Mouse (Mus musculus): ENCODE measurements around the gene Emilin2.

DNA sequence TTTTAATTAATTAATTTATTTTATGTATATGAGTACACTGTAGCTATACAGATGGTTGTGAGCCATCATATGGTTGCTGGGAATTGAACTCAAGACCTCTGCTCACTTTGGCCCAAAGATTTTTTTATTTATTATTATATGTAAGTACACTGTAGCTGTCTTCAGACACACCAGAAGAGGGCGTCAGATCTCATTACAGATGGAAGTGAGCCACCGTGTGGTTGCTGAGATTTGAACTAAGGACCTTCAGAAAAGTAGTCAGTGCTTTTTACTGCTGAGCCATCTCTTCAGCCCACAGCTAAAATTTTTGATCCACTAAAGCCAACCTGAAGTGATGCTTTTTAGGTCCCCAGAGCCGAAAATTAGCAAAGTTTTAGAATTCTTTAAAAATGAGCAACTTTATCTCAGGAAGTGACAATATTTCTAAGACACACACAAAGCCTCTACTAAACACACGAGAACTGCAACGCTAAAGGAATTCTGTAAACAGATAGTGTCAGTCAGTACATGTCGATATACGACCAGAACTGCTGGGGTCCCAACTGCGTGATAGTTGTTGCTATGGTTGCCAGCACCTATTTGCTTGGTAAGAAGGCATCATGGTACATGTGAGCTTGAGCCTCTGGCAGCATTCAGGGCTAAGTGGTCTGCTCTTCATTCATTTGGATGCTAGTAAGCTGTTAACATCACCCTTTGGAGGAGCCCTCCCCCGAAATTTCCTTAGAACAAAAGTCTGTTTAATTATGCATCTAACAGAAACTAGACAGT lies 84.5 kb downstream of the Emilin2 start:
- no peak for TF ChIP-seq SMC3 (IDR thresholded peaks at IDR 0.05; ENCODE audit: low read depth, low read length)
- no peak for TF ChIP-seq ZKSCAN1 (IDR thresholded peaks at IDR 0.05; ENCODE audit: borderline replicate concordance, low read depth, low read length)
- TF ChIP-seq MAFK (IDR thresholded peaks at IDR 0.05; ENCODE audit: insufficient replicate concordance, low read length) = no peak
- no peak for TF ChIP-seq UBTF (IDR thresholded peaks at IDR 0.05; ENCODE audit: low read depth, low read length)
- no peak for TF ChIP-seq POLR2A (IDR thresholded peaks at IDR 0.05; ENCODE audit: low read depth, low read length)
- peak in 1 of 2 experiments; percentile 50; a peak in 2 of 4 replicates for TF ChIP-seq CTCF (conservative IDR thresholded peaks at IDR 0.05 in 1 of 2, IDR thresholded peaks at IDR 0.05 in 1 of 2; ENCODE audit: low read depth in 2 of 2, low read length in 2 of 2)
- TF ChIP-seq MYC (IDR thresholded peaks at IDR 0.05; ENCODE audit: low read depth, low read length) = no peak
- TF ChIP-seq ZNF384 (IDR thresholded peaks at IDR 0.05; ENCODE audit: low read depth, low read length) = no peak
- TF ChIP-seq E2F4 (IDR thresholded peaks at IDR 0.05; ENCODE audit: insufficient replicate concordance, low read depth, low read length) = no peak
- no peak for TF ChIP-seq MXI1 (IDR thresholded peaks at IDR 0.05; ENCODE audit: low read depth, low read length)
- no peak for TF ChIP-seq KAT2A (IDR thresholded peaks at IDR 0.05; ENCODE audit: insufficient replicate concordance, low read length)

Data from CH12.LX (cell line).